Mouse (Mus musculus) liver, embryonic 12.5 days (tissue): Measurements from ENCODE around the gene Engase. TPM values are rescaled to one million over a fixed set of nuclear protein-coding genes. Genes with fewer than 3 reads are reported as not detected.

Experiments used
- ATAC-seq: fragments of 200-750 bp; cut with Nextera tagmentation; 2 replicates; pipeline ENCODE4 v1.8.0; 2017; ENCODE audit warnings: moderate number of reproducible peaks, mild to moderate bottlenecking, moderate library complexity
- H3K27ac ChIP-seq: fragments of 300-500 bp; sonication (generic); 2 replicates; pipeline ENCODE4 v1.5.1; 2016; ENCODE audit warnings: mild to moderate bottlenecking
- H3K27me3 ChIP-seq: fragments of 300-500 bp; sonication (generic); replicated peaks from 2 replicates; pipeline ENCODE4 v1.6.1; 2016; ENCODE audit warnings: mild to moderate bottlenecking, moderate library complexity
- H3K36me3 ChIP-seq: fragments of 300-500 bp; sonication (generic); 2 replicates; pipeline ENCODE4 v1.6.1; 2016; ENCODE audit warnings: mild to moderate bottlenecking, moderate library complexity
- H3K4me1 ChIP-seq: fragments of 300-500 bp; sonication (generic); 2 replicates; pipeline ENCODE4 v1.6.1; 2016
- H3K4me2 ChIP-seq: fragments of 300-500 bp; sonication (generic); 2 replicates; pipeline ENCODE4 v1.6.1; 2016; ENCODE audit warnings: mild to moderate bottlenecking, moderate library complexity
- H3K4me3 ChIP-seq: fragments of 300-500 bp; sonication (generic); 2 replicates; pipeline ENCODE4 v1.5.1; 2016; ENCODE audit warnings: mild to moderate bottlenecking, moderate library complexity
- H3K9ac ChIP-seq: fragments of 300-500 bp; sonication (generic); 2 replicates; pipeline ENCODE4 v1.6.1; 2016; ENCODE audit warnings: mild to moderate bottlenecking, moderate library complexity
- H3K9me3 ChIP-seq: fragments of 300-500 bp; sonication (generic); replicated peaks from 2 replicates; pipeline ENCODE4 v1.6.1; 2016; ENCODE audit warnings: mild to moderate bottlenecking, moderate library complexity
- WGBS: fragments of 180-500 bp; shearing (Covaris S2); methylation state at CpG from one replicate; pipeline ENCODE4 v1.1.7; 2016; ENCODE audit not compliant: insufficient replicate concordance; 5-methylcytosine and 5-hydroxymethylcytosine counted together
- polyA plus RNA-seq: library from polyadenylated mRNA; unstranded; fragments of >200 nt; fragmentation: Nextera tagmentation; extraction: Ambion mirVana; gene quantifications from 2 replicates; pipeline ENCODE4 v1.2.1, GENCODE M21; 2016

Engase gene
- polyA plus RNA-seq, 1 experiment from 2014 or later, result 11.7 TPM

- WGBS, result 22% methylated on average over 8 of the region's 8 CpGs
- peaks cover 8% of the 10 kb centered on the region for H3K4me1 ChIP-seq
- 0 out of 2 replicates have a peak, but pooled peaks cover 9% of the 10 kb centered on the region for H3K27me3 ChIP-seq
- H3K4me3 ChIP-seq, result no peak overlapping the region
- H3K27ac ChIP-seq, result peak overlapping the region; percentile 49
- no peaks in the 10 kb centered on the region for H3K36me3 ChIP-seq
- ATAC-seq, result peak; percentile 60
- H3K9ac ChIP-seq, result no peak overlapping the region
- peak overlapping the region; percentile 24; the same call in 1 of the 2 replicates for H3K4me2 ChIP-seq
- H3K9me3 ChIP-seq, result 0 out of 2 replicates have a peak, but pooled peaks cover 4% of the 10 kb centered on the region
Measured at GRCm38 (mm10) chr11:118459051-118459450, 17.6 kb upstream of the Engase start.

- Histone ChIP-seq H3K27me3 (0 out of 2 replicates have a peak, but pooled peaks cover 9% of the 10 kb centered on the region), H3K27ac (peak overlapping the region; percentile 49; the same call in 1 of the 2 replicates), H3K9me3 (0 out of 2 replicates have a peak, but pooled peaks cover 4% of the 10 kb centered on the region), H3K4me1 (peaks cover 8% of the 10 kb centered on the region), H3K4me2 (peak overlapping the region; percentile 24; the same call in 1 of the 2 replicates), H3K9ac (no peak overlapping the region), H3K36me3 (no peaks in the 10 kb centered on the region), H3K4me3 (no peak overlapping the region)
- 36% methylated on average over 3 of the region's 4 CpGs for WGBS
- ATAC-seq, result no peak
Measured at GRCm38 (mm10) chr11:118459536-118459935, 17.1 kb upstream of the Engase start.

- Histone ChIP-seq H3K9ac (no peak overlapping the region), H3K4me1 (peaks cover 8% of the 10 kb centered on the region), H3K4me3 (no peak overlapping the region), H3K4me2 (no peak overlapping the region), H3K9me3 (0 out of 2 replicates have a peak, but pooled peaks cover 4% of the 10 kb centered on the region), H3K27ac (no peak overlapping the region), H3K27me3 (0 out of 2 replicates have a peak, but pooled peaks cover 8% of the 10 kb centered on the region), H3K36me3 (no peaks in the 10 kb centered on the region)
- no peak for ATAC-seq
- 57% methylated on average over 6 of the region's 6 CpGs for WGBS
Measured at GRCm38 (mm10) chr11:118460280-118460679, 16.3 kb upstream of the Engase start.

- H3K27me3 ChIP-seq, result no peaks in the 10 kb centered on the region
- no peaks in the 10 kb centered on the region for H3K36me3 ChIP-seq
- H3K9me3 ChIP-seq, result no peaks in the 10 kb centered on the region
- H3K9ac ChIP-seq, result no peak overlapping the region
- peaks cover 28% of the 10 kb centered on the region for H3K4me1 ChIP-seq
- H3K4me3 ChIP-seq, result no peak overlapping the region
- H3K27ac ChIP-seq, result no peak overlapping the region
- H3K4me2 ChIP-seq, result no peak overlapping the region
- no peak for ATAC-seq
- 52% methylated on average over 11 of the region's 11 CpGs for WGBS
Measured at GRCm38 (mm10) chr11:118467441-118468035, 9.1 kb upstream of the Engase start.

- H3K4me3 ChIP-seq, result no peak overlapping the region
- H3K27ac ChIP-seq, result peak overlapping the region; percentile 69; the same call in 1 of the 2 replicates
- no peak overlapping the region for H3K9ac ChIP-seq
- ATAC-seq, result no peak
- no peaks in the 10 kb centered on the region for H3K9me3 ChIP-seq
- H3K36me3 ChIP-seq, result no peaks in the 10 kb centered on the region
- H3K27me3 ChIP-seq, result no peaks in the 10 kb centered on the region
- H3K4me2 ChIP-seq, result 0 out of 2 replicates have a peak overlapping the region, but pooled peaks have one; percentile 21
- H3K4me1 ChIP-seq, result peaks cover 47% of the 10 kb centered on the region
- 67% methylated on average over 10 of the region's 10 CpGs for WGBS
Measured at GRCm38 (mm10) chr11:118469509-118470160, 7.0 kb upstream of the Engase start.

- H3K27me3 ChIP-seq, result no peaks in the 10 kb centered on the region
- peak overlapping the region; percentile 18; the same call in 1 of the 2 replicates for H3K9ac ChIP-seq
- peak overlapping the region; percentile 69 for H3K27ac ChIP-seq
- H3K4me2 ChIP-seq, result peak overlapping the region; percentile 21
- ATAC-seq, result peak; percentile 83
- WGBS, result 33% methylated on average over 12 of the region's 12 CpGs
- peaks cover 53% of the 10 kb centered on the region for H3K4me1 ChIP-seq
- no peaks in the 10 kb centered on the region for H3K36me3 ChIP-seq
- no peaks in the 10 kb centered on the region for H3K9me3 ChIP-seq
- H3K4me3 ChIP-seq, result no peak overlapping the region
Measured at GRCm38 (mm10) chr11:118470234-118470966, 6.2 kb upstream of the Engase start.

- Histone ChIP-seq H3K4me2 (no peak overlapping the region), H3K36me3 (no peaks in the 10 kb centered on the region), H3K27ac (no peak overlapping the region), H3K4me1 (peaks cover 59% of the 10 kb centered on the region), H3K27me3 (no peaks in the 10 kb centered on the region), H3K9me3 (no peaks in the 10 kb centered on the region), H3K9ac (no peak overlapping the region), H3K4me3 (no peak overlapping the region)
- 86% methylated on average over 13 of the region's 13 CpGs for WGBS
- no peak for ATAC-seq
Measured at GRCm38 (mm10) chr11:118471676-118472075, 5.0 kb upstream of the Engase start.

GRCm38 (mm10) chr11:118473161-118473560 is 3.5 kb upstream of the Engase start:
- Histone ChIP-seq H3K4me3 (no peak overlapping the region), H3K9ac (no peak overlapping the region), H3K4me2 (peak overlapping the region; percentile 17; the same call in 1 of the 2 replicates), H3K27me3 (no peaks in the 10 kb centered on the region), H3K27ac (peak overlapping the region; percentile 59; the same call in 1 of the 2 replicates), H3K9me3 (no peaks in the 10 kb centered on the region), H3K4me1 (peaks cover 64% of the 10 kb centered on the region), H3K36me3 (no peaks in the 10 kb centered on the region)
- ATAC-seq, result no peak
- 79% methylated on average over 1 of the region's 1 CpGs for WGBS

- peak overlapping the region; percentile 17 for H3K4me2 ChIP-seq
- ATAC-seq, result no peak
- no peak overlapping the region for H3K9ac ChIP-seq
- no peak overlapping the region for H3K4me3 ChIP-seq
- peaks cover 68% of the 10 kb centered on the region for H3K4me1 ChIP-seq
- H3K27me3 ChIP-seq, result no peaks in the 10 kb centered on the region
- H3K9me3 ChIP-seq, result no peaks in the 10 kb centered on the region
- WGBS, result 47% methylated on average over 6 of the region's 6 CpGs
- peak overlapping the region; percentile 59 for H3K27ac ChIP-seq
- peaks cover 3% of the 10 kb centered on the region for H3K36me3 ChIP-seq
Measured at GRCm38 (mm10) chr11:118473842-118474500, 2.7 kb upstream of the Engase start.

GRCm38 (mm10) chr11:118475496-118476083 is 1.0 kb upstream of the Engase start:
- no peaks in the 10 kb centered on the region for H3K27me3 ChIP-seq
- no peak overlapping the region; the same call in 1 of the 2 replicates for H3K27ac ChIP-seq
- WGBS, result 77% methylated on average over 7 of the region's 7 CpGs
- H3K4me2 ChIP-seq, result no peak overlapping the region
- H3K9me3 ChIP-seq, result no peaks in the 10 kb centered on the region
- H3K4me1 ChIP-seq, result peaks cover 54% of the 10 kb centered on the region
- ATAC-seq, result no peak
- peaks cover 15% of the 10 kb centered on the region for H3K36me3 ChIP-seq
- no peak overlapping the region for H3K9ac ChIP-seq
- no peak overlapping the region for H3K4me3 ChIP-seq

GRCm38 (mm10) chr11:118479776-118480175 is 3.1 kb downstream of the Engase start:
- Histone ChIP-seq H3K27ac (no peak overlapping the region), H3K9me3 (no peaks in the 10 kb centered on the region), H3K9ac (no peak overlapping the region), H3K36me3 (peaks cover 54% of the 10 kb centered on the region), H3K27me3 (no peaks in the 10 kb centered on the region), H3K4me3 (no peak overlapping the region), H3K4me2 (no peak overlapping the region), H3K4me1 (peaks cover 26% of the 10 kb centered on the region)
- ATAC-seq, result no peak
- 66% methylated on average over 12 of the region's 12 CpGs for WGBS
